Mouse (Mus musculus): ENCODE measurements around the gene Tfap4.
"Not testable (repeated sequence)": the region's sequence is repeated elsewhere in the genome, so short reads cannot be mapped to it uniquely, and the experiment has no call there.

The Tfap4 gene

DNA sequence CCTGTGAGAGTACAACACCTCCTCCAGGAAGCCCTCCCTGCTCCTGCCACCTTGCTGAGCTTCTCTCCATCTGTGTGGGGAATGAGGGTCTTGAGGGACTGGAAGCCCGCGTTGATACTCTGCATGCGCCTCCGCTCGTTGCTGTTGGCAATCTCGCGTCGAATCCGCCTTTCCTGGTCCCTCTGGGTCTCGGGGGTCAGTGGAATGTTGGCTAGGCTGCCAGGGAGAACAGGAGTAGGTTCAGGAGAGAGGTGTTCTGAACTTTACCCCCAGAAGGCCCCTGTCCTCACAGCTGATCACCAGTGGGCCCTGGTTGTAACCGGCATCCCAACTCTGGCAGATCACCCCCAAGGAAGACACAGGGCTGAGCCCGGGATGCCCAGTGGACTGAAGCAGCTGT is 7.8 kb downstream of the Tfap4 start:
- no peak for DNase-seq

DNA sequence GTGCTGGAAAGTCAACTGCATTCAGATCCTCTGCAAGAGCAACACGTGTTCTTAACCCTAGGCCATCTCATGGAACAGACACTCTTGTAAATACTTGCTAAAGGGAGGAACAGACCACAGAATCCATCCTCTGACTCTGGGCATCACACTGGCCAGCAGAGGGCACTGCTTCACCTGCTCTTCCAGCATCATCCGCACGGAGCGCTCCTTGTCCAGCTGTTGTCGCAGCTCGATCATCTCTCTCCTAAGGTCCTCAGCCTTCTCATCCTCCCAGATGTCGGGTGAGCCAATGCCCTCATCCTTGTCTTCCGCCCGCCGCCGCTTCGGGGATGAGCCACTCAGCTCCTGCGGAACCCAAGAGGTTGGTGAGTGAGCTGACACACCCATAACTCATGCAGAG is 8.6 kb downstream of the Tfap4 start:
- DNase-seq: peak; percentile 74 to 90

DNA sequence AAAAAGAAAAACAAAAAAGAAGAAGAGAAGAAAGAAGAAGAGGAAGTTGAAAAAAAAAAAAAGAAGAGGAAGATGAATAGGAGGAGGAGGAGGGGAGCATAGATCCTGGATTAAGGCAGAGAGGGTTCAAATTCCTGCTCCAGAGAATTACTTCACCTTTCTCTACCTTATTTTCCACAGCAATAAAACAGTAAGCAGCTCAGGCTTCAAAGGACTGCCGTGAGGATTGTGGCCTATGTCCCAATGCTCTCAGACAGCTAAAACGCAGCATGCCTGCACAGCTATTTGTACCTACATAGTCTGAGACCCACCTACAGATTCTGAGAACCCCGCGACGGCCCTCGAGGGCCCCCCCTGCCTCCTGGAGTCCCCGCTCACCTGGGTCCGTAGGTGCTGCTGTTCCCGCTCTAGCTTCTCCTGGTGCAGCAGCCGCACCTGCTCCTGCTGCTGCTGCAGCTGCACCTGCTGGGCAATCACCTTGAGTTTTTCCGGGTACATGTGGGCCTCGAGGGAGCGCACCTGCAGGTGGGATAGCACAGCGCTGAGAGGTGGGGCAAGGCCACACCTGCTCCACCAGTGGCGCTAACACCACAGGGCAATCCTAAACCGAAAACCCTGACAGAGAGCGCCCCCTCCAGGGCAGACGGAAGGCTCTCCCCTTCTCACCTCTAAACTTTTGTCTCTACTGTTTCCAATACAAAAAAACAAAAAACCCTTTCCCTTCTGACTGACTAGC is 10.5 kb downstream of the Tfap4 start:
- peak in 1 of 2 experiments; percentile 29 for DNase-seq

DNA sequence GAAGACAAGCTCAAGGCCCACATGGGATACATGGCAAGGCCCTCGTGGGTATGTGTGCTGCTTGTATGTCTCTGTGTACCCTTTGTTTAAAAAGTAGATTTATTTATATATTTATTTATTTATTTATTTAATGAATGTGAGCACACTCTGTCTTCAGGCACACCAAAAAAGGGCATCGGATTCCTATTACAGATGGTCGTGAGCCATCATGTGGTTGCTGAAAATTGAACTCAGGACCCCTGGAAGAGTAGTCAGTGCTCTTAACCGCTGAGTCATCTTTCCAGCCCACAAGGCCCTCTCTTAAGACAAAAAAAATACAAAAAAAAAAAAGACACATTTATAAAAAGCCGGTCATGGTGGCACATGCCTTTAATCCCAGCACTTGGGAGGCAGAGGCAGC is 12.0 kb downstream of the Tfap4 start:
- DNase-seq: no peak

DNA sequence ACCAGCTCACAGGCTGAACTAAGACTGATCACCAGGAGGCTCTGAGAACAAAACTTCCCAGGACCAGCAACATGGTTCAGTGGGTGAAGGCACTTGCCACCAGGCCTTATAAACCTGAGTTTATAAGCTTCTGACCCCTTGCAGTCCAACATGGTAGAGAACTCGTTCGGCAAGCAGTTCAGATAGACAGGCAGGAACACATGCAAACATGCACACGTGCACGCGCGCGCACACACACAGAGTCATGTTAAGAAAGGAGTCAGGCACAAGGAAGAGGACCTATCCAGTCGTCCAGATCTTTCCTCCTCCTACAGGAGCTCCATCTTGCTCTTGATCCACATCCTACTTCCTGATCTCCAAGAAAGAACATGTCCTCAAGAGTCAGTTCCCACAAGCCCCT is 12.8 kb downstream of the Tfap4 start:
- DNase-seq: no peak

DNA sequence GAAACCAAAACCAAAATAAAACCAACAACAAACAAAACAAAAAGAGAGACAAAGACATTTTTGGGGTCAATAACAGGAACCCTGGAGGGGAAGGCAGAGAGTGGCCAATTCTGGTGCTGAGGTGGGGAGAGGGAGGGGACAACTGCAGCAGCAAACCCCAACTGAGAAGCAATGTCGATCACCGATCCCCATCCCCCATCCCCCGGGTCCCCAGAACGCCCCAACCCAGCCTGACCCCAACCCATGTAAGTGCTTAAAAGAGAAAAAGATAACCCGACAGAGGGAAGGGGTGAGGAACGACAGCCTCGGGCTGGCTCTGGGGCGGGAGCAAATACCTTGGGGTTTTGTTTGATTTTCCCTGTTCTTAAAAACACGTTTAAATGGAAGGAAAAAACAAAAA is 14.8 kb downstream of the Tfap4 start:
- no peak for DNase-seq

DNA sequence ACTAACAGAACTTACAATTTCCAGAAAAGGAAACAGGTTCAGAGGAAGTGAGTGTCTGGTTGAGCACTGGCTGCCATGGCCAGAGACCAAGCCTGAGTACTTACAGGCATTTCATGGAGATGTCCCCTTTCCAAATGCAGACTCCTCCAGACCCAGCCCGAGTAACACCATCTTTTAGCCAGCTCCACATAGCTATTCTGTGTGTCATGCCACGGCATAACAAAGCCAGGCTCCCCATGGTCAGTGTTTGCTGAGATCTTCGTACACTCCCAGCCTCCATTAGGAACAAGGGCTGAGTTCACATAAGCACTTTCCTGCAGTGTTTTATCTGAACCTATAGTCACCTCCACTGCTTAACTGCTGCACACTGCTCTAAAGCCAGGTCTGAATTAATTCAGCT is 16.4 kb downstream of the Tfap4 start:
- no peak for DNase-seq

DNA sequence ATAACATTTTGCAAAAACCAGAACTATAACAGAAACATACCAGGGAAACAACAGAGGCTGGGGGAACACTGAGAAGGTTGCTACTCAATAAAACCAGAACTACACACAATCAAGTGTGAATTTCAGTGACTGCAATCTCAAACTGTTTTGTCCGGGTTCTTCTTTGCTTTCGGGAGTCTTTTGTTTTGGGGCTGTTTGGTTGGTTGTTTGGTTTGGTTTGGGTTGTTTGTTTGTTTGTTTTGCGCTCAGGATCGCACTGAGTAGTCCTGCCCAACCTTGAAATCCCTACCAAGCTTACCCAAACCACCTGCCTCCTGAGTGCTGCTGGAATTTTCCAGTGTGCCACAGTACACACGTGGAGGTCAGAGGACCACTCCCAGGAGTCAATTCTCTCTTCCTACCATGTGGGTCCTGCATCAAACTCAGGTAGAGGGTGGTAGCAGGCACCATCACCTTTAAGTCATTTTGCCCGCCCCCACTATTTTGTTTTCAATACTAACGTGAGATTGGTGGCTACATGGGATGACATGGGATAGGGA is 17.3 kb downstream of the Tfap4 start:
- DNase-seq: no peak

DNA sequence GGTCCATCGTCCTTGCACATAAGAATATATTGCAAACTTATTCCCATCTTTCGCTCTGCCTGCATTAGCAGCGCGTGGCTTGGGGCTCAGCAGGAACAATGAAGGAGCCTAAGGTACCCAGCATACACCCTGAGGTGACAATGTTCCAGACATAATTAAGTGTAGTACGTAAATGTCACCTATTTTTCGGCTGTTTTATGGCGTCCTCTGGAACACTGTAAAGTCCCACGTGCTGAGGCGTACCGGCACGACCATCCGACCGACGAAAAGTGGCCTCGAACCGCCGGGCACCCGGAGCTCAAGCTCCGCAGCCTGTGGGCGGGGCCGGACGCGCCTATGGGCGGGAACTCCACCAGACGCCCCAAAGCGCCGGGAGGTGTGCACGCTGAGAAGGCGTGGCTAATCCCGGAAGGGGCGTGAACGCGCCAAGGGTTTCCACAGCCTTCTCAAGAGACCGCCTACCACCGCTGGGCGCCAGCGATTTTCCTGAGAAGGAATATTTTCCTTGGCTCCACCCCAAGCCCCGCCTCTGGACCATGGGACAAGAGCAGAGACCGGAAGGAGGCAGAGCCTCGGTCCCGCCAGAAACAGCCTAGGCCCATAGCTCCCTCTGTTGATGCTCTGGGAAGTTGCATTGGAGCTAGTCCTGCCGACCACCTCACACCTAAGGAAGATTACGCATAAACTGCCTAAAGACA is 18.0 kb downstream of the Tfap4 start, which contains the start of gene Srl:
Gene Srl (minus strand): TSS at position 316 of the 698 bp plus-strand sequence.
- DNase-seq: peak; percentile 100

DNA sequence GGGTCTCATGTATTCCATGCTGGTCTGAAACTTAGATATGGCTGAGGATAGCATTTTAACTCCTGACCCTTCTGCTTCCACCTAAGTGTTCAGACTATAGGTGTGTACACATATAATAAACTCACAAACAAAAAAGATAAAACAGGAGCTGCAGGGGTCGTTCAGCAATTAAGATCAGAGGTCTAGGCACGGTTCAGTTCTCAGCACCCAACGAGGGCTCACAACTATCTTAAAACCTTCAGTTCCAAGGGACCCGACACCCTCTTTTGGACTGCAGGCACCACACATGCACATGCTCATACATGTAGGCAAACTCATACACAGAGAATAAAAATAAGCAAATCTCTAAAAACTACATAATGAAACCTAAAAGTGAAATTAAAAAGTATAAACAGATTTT is 18.6 kb downstream of the Tfap4 start:
- no peak for DNase-seq

DNA sequence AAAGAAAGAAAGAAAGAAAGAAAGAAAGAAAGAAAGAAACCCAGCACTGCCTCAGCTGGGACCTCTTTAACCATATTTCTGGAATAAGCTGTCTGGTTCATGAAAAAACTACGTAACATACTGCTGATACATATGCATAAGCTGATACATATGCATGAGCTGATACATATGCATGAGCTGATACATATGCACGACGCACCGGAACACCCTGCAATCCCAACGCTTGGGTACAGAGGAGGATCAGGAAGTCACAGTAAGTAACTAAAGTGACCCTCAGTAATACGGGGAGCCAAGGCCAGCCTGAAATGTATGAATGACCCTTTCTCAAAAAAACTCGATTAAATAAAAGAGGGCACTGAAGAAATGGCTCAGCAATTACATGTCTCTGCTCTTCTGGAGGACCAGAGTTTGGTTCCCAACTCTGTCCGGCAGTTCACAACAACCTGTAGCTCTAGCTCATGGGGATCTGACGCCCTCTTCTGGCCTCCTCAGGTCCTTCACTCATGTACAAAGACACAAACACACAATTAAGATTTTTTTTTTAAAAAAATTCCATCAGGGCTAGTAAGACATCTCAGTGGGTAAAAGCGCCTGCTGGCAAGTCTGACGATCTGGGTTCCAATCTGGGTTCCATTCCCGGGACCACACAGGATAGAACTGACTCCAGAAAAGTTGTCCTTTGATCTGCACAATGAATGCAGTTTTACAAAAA is 19.4 kb downstream of the Tfap4 start:
- no peak for DNase-seq

DNA sequence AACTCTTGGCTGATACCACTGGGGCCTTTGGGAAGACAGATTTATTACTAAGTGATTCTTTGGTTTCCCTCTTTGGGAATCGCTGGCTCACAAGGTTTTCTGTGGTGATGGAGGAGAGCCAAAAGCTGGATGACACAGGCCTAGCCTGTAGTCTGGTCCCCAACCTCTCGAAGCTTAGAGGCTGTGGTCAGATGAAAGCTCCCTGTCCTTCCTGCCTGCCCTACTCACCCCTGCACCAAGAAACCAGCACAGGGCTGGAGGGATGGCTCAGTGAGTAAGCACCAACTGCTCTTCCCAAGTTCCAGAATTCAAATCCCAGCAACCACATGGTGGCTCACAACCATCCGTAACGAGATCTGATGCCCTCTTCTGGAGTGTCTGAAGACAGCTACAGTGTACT is 20.1 kb downstream of the Tfap4 start:
- no peak for DNase-seq

DNA sequence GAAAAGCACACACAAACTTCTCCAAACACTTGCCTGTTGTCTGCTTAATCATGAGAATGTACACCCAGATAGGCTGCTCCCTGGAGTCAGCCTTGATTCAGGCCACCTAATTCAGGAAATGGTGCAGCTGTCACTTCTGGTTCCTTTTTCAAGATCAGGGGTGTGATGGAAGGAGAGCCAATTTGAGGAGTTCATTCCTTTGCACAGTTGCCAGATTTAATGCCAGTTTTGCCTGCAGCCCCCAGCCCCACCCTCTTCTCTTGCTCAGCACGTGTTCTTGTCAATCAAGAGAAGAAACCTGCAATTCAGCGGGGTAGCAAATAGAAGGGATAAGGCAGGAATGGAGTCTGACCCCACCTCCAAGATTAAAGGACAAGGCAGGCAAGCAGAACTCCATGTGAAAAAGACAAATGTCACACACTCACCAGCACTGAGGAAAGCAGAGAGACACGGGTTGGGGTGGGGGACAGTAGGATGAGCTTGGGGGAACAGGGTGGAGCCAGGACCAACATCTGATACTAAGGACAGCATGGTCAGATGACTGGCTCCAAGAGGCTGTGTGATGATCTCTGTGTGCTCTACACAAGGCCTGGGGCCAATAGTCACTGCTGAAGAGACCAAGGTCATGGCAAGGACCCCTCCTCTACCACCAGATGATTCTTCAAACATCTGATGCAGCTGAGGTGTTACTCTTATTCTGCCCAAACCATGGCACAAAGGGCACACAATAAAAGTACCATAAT is 21.9 kb downstream of the Tfap4 start:
- DNase-seq: no peak

DNA sequence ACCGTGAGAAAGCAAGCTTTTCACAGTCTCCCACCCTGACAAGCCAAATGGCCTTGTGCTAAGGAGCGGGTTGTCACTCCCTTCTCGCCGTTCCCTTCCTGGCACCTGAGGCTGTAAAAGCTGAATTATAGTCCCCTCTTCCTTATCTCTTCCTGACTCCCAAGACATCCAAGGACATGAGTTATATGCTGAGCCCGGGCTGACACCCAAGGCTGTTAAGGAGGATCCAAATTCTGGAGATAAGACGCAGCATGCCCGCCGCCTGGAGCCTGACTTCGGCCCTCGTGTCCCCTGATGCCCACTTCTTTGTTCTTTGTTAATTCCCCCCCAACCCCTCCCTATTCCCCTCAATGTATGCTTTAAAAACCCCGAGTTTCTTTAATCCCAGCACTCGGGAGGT is 32.3 kb downstream of the Tfap4 start:
- DNase-seq: not testable (repeated sequence)

DNA sequence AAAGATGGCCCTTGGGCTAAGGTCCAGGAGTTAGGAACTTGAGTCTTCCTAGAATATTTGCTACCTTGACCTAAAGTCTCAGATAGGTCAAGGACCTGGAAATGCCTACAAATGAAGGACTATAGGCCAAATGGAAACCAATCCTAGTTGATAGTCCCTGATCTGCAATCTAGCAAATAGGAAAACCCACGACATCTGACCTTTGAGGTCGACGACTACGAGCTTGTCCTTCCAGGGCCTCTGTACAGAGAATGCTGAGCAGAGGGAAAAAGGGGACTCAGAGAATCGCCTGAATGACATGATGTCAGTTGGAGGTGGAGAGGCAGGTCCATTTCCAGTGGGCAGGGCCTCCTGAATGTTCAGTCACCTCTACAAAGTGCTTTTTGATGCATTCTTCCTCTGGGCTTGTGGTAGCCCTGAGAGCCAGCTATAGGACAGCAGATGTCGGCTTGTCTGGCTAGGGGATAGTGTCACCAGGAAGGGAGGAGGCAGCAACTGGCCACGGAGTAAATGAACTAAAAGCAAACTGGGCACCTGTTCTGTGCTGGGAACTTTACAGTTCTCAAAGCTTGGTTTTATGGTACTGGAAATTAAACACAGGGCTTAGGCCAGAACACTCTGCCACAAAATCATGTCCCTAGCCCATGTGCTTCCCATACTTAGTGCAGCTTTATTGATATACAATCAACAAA is 36.2 kb downstream of the Tfap4 start:
- no peak for DNase-seq

DNA sequence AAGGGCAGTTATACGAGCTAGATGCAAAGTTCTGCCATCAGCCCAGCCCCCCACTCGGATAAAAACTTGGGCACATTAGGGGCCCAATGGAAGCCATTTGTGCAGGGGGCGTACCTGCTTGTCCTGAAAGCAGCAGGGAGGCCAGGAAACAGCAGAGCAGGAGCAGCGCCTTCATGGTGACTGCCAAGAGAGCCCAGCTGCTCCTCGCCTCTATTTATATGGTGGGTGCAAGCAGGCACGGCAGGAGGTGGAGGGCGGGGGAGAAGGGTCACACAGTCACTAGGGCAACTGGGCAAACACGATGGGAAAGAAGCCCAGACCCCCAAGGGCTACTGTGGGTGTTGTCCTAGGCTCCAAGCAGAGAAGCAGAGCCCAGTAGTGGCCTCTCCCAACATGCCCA is 36.8 kb downstream of the Tfap4 start:
- no peak for DNase-seq

DNA sequence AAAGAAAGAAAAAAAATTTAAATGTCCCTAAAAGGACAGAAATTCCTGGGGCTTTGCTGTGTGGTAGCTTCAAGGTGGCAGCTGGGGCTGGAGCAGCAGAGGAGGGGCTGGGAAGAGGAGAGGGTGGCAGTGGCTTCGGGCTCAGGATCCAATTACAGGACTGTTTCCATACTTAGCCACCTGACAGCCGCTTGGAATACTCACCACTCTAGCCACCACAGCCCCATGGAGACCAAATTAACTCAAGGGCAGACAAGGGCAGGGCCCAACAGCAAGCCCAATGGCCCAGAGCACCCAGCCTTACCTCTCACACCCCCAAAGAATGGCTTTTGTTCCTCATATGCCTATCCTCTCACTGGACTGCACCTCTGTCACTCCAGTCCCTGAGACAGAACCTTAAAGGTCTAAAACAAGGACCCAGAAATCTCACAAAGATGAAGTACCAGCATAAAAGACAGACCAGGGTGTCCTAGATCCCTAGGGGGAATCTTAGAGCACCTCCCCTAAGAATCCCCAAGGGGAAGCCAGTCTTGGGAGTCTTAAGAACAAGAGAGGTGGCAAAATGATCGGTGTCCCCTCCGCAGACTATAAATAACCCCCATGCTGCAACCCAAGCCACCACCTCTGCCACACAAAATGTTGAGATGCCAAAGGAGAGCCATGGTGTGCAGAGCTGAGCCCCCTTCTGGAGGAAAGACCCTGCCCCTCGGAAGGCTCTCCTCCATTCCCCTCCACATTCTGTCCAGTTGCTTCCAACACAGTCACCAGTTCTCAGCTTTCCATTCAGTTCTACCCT is 37.7 kb downstream of the Tfap4 start:
- DNase-seq: peak in 1 of 2 experiments; percentile 14

DNA sequence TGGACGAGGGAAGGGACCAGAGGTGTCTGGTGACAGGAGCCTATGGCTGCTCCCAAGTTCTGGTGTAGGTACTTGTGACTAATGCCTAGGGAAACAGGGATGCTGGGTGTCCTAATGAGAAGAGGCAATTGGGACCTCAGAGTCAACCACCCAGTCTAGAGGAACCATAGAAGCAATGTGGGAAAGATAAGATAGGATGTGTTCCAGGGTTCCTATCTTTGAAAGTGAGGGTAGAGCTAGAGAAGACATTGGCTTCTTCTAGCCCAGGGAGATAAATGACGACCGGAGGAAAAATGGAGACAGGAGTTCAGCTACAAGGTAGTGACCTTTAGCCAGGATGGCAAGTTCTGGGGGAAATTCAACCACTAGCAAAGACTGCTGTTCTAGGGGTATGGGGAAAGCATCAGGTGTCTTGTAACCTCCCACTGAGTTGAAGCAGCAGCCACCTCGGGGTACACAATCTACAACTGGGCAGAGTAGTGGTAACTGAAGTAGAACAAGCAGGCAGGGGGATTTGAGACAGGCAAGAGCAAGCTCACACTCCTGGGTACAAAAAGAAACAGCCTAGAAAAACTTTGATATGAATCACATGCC is 38.5 kb downstream of the Tfap4 start:
- DNase-seq: no peak

DNA sequence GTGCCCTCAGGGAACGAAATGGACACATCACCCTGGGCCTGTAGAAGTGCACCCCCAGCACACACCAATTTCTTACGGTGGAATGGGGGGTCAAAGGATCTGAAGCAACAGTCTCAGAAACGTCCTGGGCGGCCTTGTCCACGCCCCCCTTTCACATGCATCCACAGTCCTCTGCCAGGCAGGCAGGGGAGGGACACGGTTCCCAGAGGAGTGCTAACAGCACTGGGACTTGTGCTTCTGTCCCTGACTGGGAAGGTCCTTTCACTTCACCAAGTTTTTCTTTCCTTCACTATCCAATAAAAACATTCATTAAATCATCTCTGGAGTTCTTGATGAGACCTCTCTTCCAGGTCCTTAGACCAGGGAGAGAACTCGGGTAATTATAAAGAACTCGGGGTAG is 39.0 kb downstream of the Tfap4 start:
- DNase-seq: no peak

DNA sequence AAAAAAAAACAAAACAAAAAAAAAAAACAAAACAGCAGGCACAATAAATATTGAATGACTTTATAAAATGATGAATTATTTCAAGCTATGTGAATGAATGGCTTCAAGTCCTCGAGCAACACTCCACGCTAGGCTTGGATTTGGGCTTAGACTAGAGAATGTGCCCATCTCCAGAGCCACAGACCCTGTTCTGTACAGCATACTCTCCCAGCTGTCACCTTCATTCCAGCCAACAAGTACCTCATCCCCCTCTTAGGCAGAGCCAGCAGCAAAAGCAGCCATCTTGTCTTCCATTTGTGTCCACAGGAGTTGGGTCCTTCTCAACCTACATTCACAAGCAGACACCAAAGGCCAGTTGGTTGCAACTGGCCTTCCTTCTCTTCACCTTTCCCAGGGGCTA is 39.8 kb downstream of the Tfap4 start:
- DNase-seq: no peak

DNA sequence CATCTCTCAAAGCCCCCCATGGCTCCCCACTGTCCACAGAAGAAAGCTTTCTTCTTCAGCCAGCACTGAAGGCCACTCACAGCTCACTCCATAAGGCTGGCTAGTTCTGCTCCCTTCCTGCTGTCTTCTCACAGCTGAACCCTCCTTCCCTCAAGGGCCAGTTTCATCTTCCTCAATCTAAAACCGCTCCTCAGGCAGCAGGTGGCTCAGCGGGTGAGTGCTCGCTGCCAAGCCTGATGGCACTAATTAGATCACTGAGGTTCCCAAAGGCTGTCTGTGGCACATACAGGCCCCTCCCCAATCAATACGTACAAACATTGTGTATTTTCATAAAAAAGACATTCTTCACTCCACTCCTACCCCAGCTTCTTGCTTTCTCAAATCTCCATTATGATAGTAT is 40.5 kb downstream of the Tfap4 start:
- no peak for DNase-seq

Measured in kidney, postnatal 36 days (tissue).